Mouse (Mus musculus) CH12.LX (cell line): ENCODE results near the gene Hsdl1. TPM values are rescaled to one million over a fixed set of nuclear protein-coding genes. Genes with fewer than 3 reads are reported as not detected.

Experiments used
- DNase-seq: peaks from one replicate; pipeline ENCODE4 v3.0.0-alpha.2; 2013; ENCODE audit errors: extremely low read depth
- H3K27ac ChIP-seq: 2 replicates; pipeline ENCODE4 v1.5.1; 2012; ENCODE audit warnings: low read depth, mild to moderate bottlenecking, control low read depth, moderate library complexity; ENCODE audit not compliant: insufficient read depth
- H3K27me3 ChIP-seq: replicated peaks from 2 replicates; pipeline ENCODE3; 2012; ENCODE audit warnings: inconsistent platforms
- H3K36me3 ChIP-seq, 2 experiments: replicated peaks in 1 of 2; 2 replicates each; pipeline versions ENCODE3 to v1.6.1; 2012; ENCODE audit warnings: inconsistent platforms in 1 of 2, low read length in 1 of 2, mild to moderate bottlenecking in 1 of 2, mixed read lengths in 1 of 2, moderate library complexity in 1 of 2; ENCODE audit not compliant: control insufficient read depth in 1 of 2, insufficient read depth in 1 of 2
- H3K4me1 ChIP-seq, 2 experiments: 2 replicates each; pipeline ENCODE4 v1.6.1; 2012; ENCODE audit warnings: inconsistent platforms in 1 of 2, moderate library complexity in 1 of 2; ENCODE audit not compliant: insufficient read depth in 2 of 2, control insufficient read depth in 1 of 2
- H3K4me2 ChIP-seq: 2 replicates; pipeline ENCODE4 v1.6.1; 2012; ENCODE audit warnings: low read depth, mild to moderate bottlenecking, control low read depth; ENCODE audit not compliant: poor library complexity, insufficient read depth, severe bottlenecking
- H3K4me3 ChIP-seq, 3 experiments: fragments of 150-350 bp in 1 of 3; sonication (generic) in 1 of 3; replicated peaks in 1 of 3; 2 replicates each; pipeline versions ENCODE3 to v1.5.1; 2011 to 2012; ENCODE audit warnings: low read depth in 2 of 3, low read length in 2 of 3, mild to moderate bottlenecking in 2 of 3, moderate library complexity in 2 of 3, control low read depth in 1 of 3, improper control_type of control experiment in 1 of 3, inconsistent platforms in 1 of 3, mixed read lengths in 1 of 3; ENCODE audit not compliant: poor library complexity in 1 of 3
- H3K79me2 ChIP-seq: replicated peaks from 2 replicates; pipeline ENCODE4 v1.6.1; 2012; ENCODE audit warnings: mild to moderate bottlenecking, moderate library complexity; ENCODE audit not compliant: control insufficient read depth, poor library complexity, insufficient read depth, severe bottlenecking; ENCODE audit errors: extremely low read depth
- H3K9ac ChIP-seq: 2 replicates; pipeline ENCODE4 v1.6.1; 2012; ENCODE audit warnings: low read depth, mild to moderate bottlenecking, control low read depth, moderate library complexity; ENCODE audit not compliant: insufficient read depth
- H3K9me3 ChIP-seq: replicated peaks from 2 replicates; pipeline ENCODE3; 2012; ENCODE audit warnings: low read length, inconsistent platforms, mixed read lengths
- BHLHE40 ChIP-seq: IDR thresholded peaks from 2 replicates; pipeline ENCODE4 v1.6.1; 2011; ENCODE audit warnings: mild to moderate bottlenecking, low read depth, low read length, improper control_type of control experiment
- CHD2 ChIP-seq: IDR thresholded peaks from 2 replicates; pipeline ENCODE4 v1.6.1; 2011; ENCODE audit warnings: low read length, improper control_type of control experiment
- E2F4 ChIP-seq: IDR thresholded peaks from 2 replicates; pipeline ENCODE4 v1.6.1; 2011; ENCODE audit warnings: low read depth, low read length, improper control_type of control experiment; ENCODE audit not compliant: insufficient replicate concordance
- HCFC1 ChIP-seq: IDR thresholded peaks from 2 replicates; pipeline ENCODE4 v1.6.1; 2012; ENCODE audit warnings: low read depth, mild to moderate bottlenecking, inconsistent platforms, low read length, improper control_type of control experiment
- KAT2A ChIP-seq: IDR thresholded peaks from 2 replicates; pipeline ENCODE4 v1.6.1; 2012; ENCODE audit warnings: low read length, improper control_type of control experiment, inconsistent platforms; ENCODE audit not compliant: insufficient replicate concordance
- MAX ChIP-seq: IDR thresholded peaks from 2 replicates; pipeline ENCODE4 v1.6.1; 2011; ENCODE audit warnings: low read length, improper control_type of control experiment
- MAZ ChIP-seq: IDR thresholded peaks from 2 replicates; pipeline ENCODE4 v1.6.1; 2012; ENCODE audit warnings: low read depth, mild to moderate bottlenecking, inconsistent platforms, low read length, improper control_type of control experiment, moderate library complexity
- MXI1 ChIP-seq: IDR thresholded peaks from 2 replicates; pipeline ENCODE4 v1.6.1; 2011; ENCODE audit warnings: mild to moderate bottlenecking, low read depth, low read length, improper control_type of control experiment
- PAX5 ChIP-seq: IDR thresholded peaks from 2 replicates; pipeline ENCODE4 v1.6.1; 2012; ENCODE audit warnings: low read length, inconsistent platforms, mixed read lengths
- POLR2AphosphoS2 ChIP-seq: IDR thresholded peaks from 2 replicates; pipeline ENCODE4 v1.6.1; 2011; ENCODE audit warnings: low read depth, low read length, improper control_type of control experiment
- RCOR1 ChIP-seq: conservative IDR thresholded peaks from 2 replicates; pipeline ENCODE4 v1.6.1; 2012; ENCODE audit warnings: low read depth, mild to moderate bottlenecking, inconsistent platforms, low read length, improper control_type of control experiment
- SIN3A ChIP-seq: IDR thresholded peaks from 2 replicates; pipeline ENCODE4 v1.6.1; 2012; ENCODE audit warnings: low read length, improper control_type of control experiment, inconsistent platforms
- SMC3 ChIP-seq: IDR thresholded peaks from 2 replicates; pipeline ENCODE4 v1.6.1; 2011; ENCODE audit warnings: low read depth, low read length, improper control_type of control experiment
- TBP ChIP-seq: conservative IDR thresholded peaks from 2 replicates; pipeline ENCODE4 v1.6.1; 2011; ENCODE audit warnings: low read depth, low read length, improper control_type of control experiment
- TCF12 ChIP-seq: IDR thresholded peaks from 2 replicates; pipeline ENCODE4 v1.6.1; 2014; ENCODE audit warnings: low read depth, mild to moderate bottlenecking, inconsistent platforms, low read length, improper control_type of control experiment
- UBTF ChIP-seq: IDR thresholded peaks from 2 replicates; pipeline ENCODE4 v1.6.1; 2012; ENCODE audit warnings: low read depth, mild to moderate bottlenecking, inconsistent platforms, low read length, improper control_type of control experiment, moderate library complexity
- USF1 ChIP-seq: IDR thresholded peaks from 2 replicates; pipeline ENCODE4 v1.6.1; 2014; ENCODE audit warnings: low read depth, mild to moderate bottlenecking, inconsistent platforms, low read length, improper control_type of control experiment
- ZC3H11A ChIP-seq: IDR thresholded peaks from 2 replicates; pipeline ENCODE4 v1.6.1; 2012; ENCODE audit warnings: low read depth, mild to moderate bottlenecking, inconsistent platforms, low read length, improper control_type of control experiment
- ZNF384 ChIP-seq: IDR thresholded peaks from 2 replicates; pipeline ENCODE4 v1.6.1; 2012; ENCODE audit warnings: low read depth, low read length, improper control_type of control experiment, inconsistent platforms
- dilution Hi-C: fragments of 300-500 bp; cut with MboI; formaldehyde crosslinking; loops from 2 replicates; pipeline ENCODE4 v1.14.3; 2020; ENCODE audit warnings: low sequenced_read_pairs; ENCODE audit not compliant: extremely low pct_unique_long_range_greater_than_20kb, extremely low pct_ligation_motif_present
- in situ Hi-C: fragments of 300-500 bp; cut with MboI; formaldehyde crosslinking; loops from 3 replicates; pipeline ENCODE4 v1.14.3; 2019; ENCODE audit warnings: low sequenced_read_pairs, low pct_ligation_motif_present, low pct_unique_long_range_greater_than_20kb, mixed read lengths
- polyA plus RNA-seq: library from polyadenylated mRNA; unstranded; fragments of >175 nt; gene quantifications from 2 replicates; pipeline ENCODE4 v1.2.1, GENCODE M21; 2012; ENCODE audit warnings: low read depth; ENCODE audit not compliant: insufficient read length
- total RNA-seq, 2 experiments: library from RNA; depleted of rRNA; stranded (reverse); fragments of 300-350 nt in 1 of 2; fragments of >200 nt in 1 of 2; gene quantifications; 2 replicates each; pipeline ENCODE4 v1.2.3; 2012 to 2014

Hsdl1 gene
- total and polyA plus RNA-seq, 3 experiments, result 5.7 to 13.6 (median 8.2) TPM

GRCm38 (mm10) chr8:119622555-119622954, 47.6 kb upstream of the Hsdl1 start:
- dilution Hi-C loops (no loop called here), in situ Hi-C loops (no loop called here)
- no peak overlapping the region for H3K4me2 ChIP-seq
- H3K27ac ChIP-seq, result no peak overlapping the region
- H3K9me3 ChIP-seq, result no peaks in the 10 kb centered on the region
- H3K9ac ChIP-seq, result no peak overlapping the region
- TF ChIP-seq RCOR1 (no peak), HCFC1 (no peak), POLR2AphosphoS2 (no peak), MXI1 (no peak), UBTF (no peak), USF1 (no peak), SIN3A (no peak), KAT2A (no peak), E2F4 (no peak), PAX5 (no peak), MAX (no peak)
- H3K27me3 ChIP-seq, result peaks cover 79% of the 10 kb centered on the region
- DNase-seq, result no peak
- H3K4me3 ChIP-seq, result no peak overlapping the region
- H3K36me3 ChIP-seq, result no peaks in the 10 kb centered on the region
- no peaks in the 10 kb centered on the region for H3K79me2 ChIP-seq
- peaks cover 2 to 9% of the 10 kb centered on the region in 2 experiments; a peak in 3 of 4 replicates for H3K4me1 ChIP-seq

GRCm38 (mm10) chr8:119620848-119621465, 46.0 kb upstream of the Hsdl1 start:
- in situ Hi-C loops (no loop called here), dilution Hi-C loops (no loop called here)
- TF ChIP-seq CHD2 (no peak), BHLHE40 (no peak), TBP (no peak), HCFC1 (no peak), ZC3H11A (no peak), SMC3 (no peak), MAZ (no peak), TCF12 (no peak), ZNF384 (no peak)

More at GRCm38 (mm10) chr8:119620848-119621465, 46.0 kb upstream of the Hsdl1 start:
- H3K27ac ChIP-seq, result no peak overlapping the region
- H3K4me2 ChIP-seq, result no peak overlapping the region
- peaks cover 8 to 10% of the 10 kb centered on the region in 2 experiments for H3K4me1 ChIP-seq
- no peaks in the 10 kb centered on the region for H3K79me2 ChIP-seq
- no peak overlapping the region for H3K9ac ChIP-seq
- no peaks in the 10 kb centered on the region for H3K36me3 ChIP-seq
- DNase-seq, result no peak
- H3K27me3 ChIP-seq, result peaks cover 90% of the 10 kb centered on the region
- H3K4me3 ChIP-seq, result no peak overlapping the region
- H3K9me3 ChIP-seq, result no peaks in the 10 kb centered on the region
